Mouse (Mus musculus): Measurements from ENCODE around the gene Immp2l. TPM values are rescaled to one million over a fixed set of nuclear protein-coding genes. Genes with fewer than 3 reads are reported as not detected.

The Immp2l gene
- polyA plus RNA-seq, 1 experiment from 2014 or later = 9.2 TPM

GRCm38 (mm10) chr12:41880833-41881232 is 856.9 kb downstream of the Immp2l start:
- H3K4me3 ChIP-seq (ENCODE audit: low read depth, low read length) = no peak overlapping the region
- H3K36me3 ChIP-seq (ENCODE audit: control insufficient read depth, insufficient read depth, low read length) = no peaks in the 10 kb centered on the region
- no peaks in the 10 kb centered on the region for H3K9me3 ChIP-seq (ENCODE audit: control insufficient read depth, low read length)
- 87% methylated on average over 3 of the region's 3 CpGs for WGBS
- H3K9ac ChIP-seq (ENCODE audit: low read length) = no peak overlapping the region
- no peaks in the 10 kb centered on the region for H3K4me1 ChIP-seq (ENCODE audit: control insufficient read depth, insufficient read depth, low read length)
- no peak overlapping the region for H3K4me2 ChIP-seq (ENCODE audit: low read depth)
- no peaks in the 10 kb centered on the region for H3K27me3 ChIP-seq (ENCODE audit: control insufficient read depth, insufficient read depth, low read length)
- DNase-seq (ENCODE audit: low spot score) (no peak), ATAC-seq (ENCODE audit: insufficient read depth, low FRiP score, low TSS enrichment) (no peak)
- H3K27ac ChIP-seq (ENCODE audit: low read depth, low read length) = no peak overlapping the region

DNA sequence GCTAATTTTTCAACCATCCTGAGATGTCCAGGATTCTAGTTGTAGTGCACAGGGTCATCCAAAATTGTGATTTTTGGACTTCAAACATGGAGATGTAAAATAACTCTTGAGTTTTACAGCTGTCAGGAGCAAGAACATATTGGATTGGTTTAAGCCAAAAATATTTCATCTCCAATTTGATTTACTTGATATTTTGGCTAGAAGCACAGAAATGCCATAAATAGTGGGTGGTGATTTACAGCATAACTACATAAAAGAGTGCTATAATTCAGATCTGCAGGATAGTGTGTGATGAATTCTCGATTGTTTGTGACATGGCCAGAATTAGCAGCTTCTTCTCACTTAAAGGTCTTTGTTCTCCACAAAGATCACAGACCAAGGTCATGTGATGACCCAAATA is 884.1 kb downstream of the Immp2l start:
- Histone ChIP-seq H3K36me3 (ENCODE audit: control insufficient read depth, insufficient read depth, low read length) (no peaks in the 10 kb centered on the region), H3K4me1 (ENCODE audit: control insufficient read depth, insufficient read depth, low read length) (no peaks in the 10 kb centered on the region), H3K27me3 (ENCODE audit: control insufficient read depth, insufficient read depth, low read length) (no peaks in the 10 kb centered on the region), H3K9ac (ENCODE audit: low read length) (no peak overlapping the region), H3K4me2 (ENCODE audit: low read depth) (no peak overlapping the region), H3K4me3 (ENCODE audit: low read depth, low read length) (no peak overlapping the region), H3K9me3 (ENCODE audit: control insufficient read depth, low read length) (no peaks in the 10 kb centered on the region), H3K27ac (ENCODE audit: low read depth, low read length) (no peak overlapping the region)
- WGBS = 65% methylated on average over 1 of the region's 1 CpGs
- DNase-seq (ENCODE audit: low spot score) = no peak
- no peak for ATAC-seq (ENCODE audit: insufficient read depth, low FRiP score, low TSS enrichment)

DNA sequence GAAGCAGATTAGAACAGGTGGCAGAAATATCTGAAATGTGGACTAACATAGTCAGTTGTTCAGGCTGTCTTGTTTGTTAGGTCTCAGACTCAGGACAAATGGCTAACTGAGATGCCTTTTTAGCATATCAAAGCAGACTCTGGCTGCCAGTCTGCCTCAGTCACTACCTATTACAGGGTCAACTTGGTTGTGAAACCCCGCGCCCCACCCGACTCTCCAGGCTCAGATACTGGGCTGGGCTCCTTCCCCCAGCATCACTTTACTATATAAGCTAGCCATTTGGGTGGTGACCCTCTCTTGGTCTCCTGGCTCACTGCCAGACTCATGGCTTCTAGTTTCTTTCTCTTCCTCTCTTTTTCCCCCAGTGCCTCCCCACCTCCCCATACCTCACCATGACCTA is 887.7 kb downstream of the Immp2l start:
- 73% methylated on average over 3 of the region's 3 CpGs for WGBS
- Histone ChIP-seq H3K9me3 (ENCODE audit: control insufficient read depth, low read length) (no peaks in the 10 kb centered on the region), H3K27me3 (ENCODE audit: control insufficient read depth, insufficient read depth, low read length) (no peaks in the 10 kb centered on the region), H3K9ac (ENCODE audit: low read length) (no peak overlapping the region), H3K4me2 (ENCODE audit: low read depth) (no peak overlapping the region), H3K4me3 (ENCODE audit: low read depth, low read length) (no peak overlapping the region), H3K27ac (ENCODE audit: low read depth, low read length) (no peak overlapping the region), H3K4me1 (ENCODE audit: control insufficient read depth, insufficient read depth, low read length) (no peaks in the 10 kb centered on the region), H3K36me3 (ENCODE audit: control insufficient read depth, insufficient read depth, low read length) (no peaks in the 10 kb centered on the region)
- ATAC-seq (ENCODE audit: insufficient read depth, low FRiP score, low TSS enrichment) (no peak), DNase-seq (ENCODE audit: low spot score) (no peak)

DNA sequence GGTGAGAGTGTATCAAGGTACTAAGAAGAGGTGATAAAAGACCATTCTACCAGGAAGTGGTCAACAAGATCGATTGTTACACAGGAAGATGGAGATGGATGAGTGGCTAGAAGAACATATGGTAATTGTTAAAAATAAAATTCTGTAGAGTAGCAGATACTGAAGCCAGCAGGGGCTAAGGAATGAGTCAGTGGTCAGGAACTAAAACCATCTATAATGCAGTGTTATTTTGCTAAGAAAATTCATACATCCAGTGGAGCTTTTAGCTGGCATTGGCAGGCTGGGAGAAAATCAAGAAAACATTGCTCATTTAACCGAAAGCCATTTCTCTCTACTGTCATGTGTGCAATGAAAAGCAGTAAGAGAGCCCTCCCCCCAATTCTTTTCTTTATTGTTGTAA is 913.9 kb downstream of the Immp2l start:
- Histone ChIP-seq H3K27ac (ENCODE audit: low read depth, low read length) (no peak overlapping the region), H3K4me1 (ENCODE audit: control insufficient read depth, insufficient read depth, low read length) (no peaks in the 10 kb centered on the region), H3K9me3 (ENCODE audit: control insufficient read depth, low read length) (no peaks in the 10 kb centered on the region), H3K4me2 (ENCODE audit: low read depth) (no peak overlapping the region), H3K4me3 (ENCODE audit: low read depth, low read length) (no peak overlapping the region), H3K9ac (ENCODE audit: low read length) (no peak overlapping the region), H3K36me3 (ENCODE audit: control insufficient read depth, insufficient read depth, low read length) (no peaks in the 10 kb centered on the region), H3K27me3 (ENCODE audit: control insufficient read depth, insufficient read depth, low read length) (no peaks in the 10 kb centered on the region)
- DNase-seq (ENCODE audit: low spot score) = no peak
- no peak for ATAC-seq (ENCODE audit: insufficient read depth, low FRiP score, low TSS enrichment)
- 84% methylated on average over 2 of the region's 2 CpGs for WGBS

- no peak for DNase-seq (ENCODE audit: low spot score)
- Histone ChIP-seq H3K9me3 (ENCODE audit: control insufficient read depth, low read length) (no peaks in the 10 kb centered on the region), H3K27me3 (ENCODE audit: control insufficient read depth, insufficient read depth, low read length) (no peaks in the 10 kb centered on the region), H3K27ac (ENCODE audit: low read depth, low read length) (no peak overlapping the region), H3K9ac (ENCODE audit: low read length) (no peak overlapping the region), H3K4me1 (ENCODE audit: control insufficient read depth, insufficient read depth, low read length) (no peaks in the 10 kb centered on the region), H3K36me3 (ENCODE audit: control insufficient read depth, insufficient read depth, low read length) (no peaks in the 10 kb centered on the region), H3K4me2 (ENCODE audit: low read depth) (no peak overlapping the region), H3K4me3 (ENCODE audit: low read depth, low read length) (no peak overlapping the region)
- ATAC-seq (ENCODE audit: insufficient read depth, low FRiP score, low TSS enrichment) = no peak
- WGBS = 80% methylated on average over 5 of the region's 5 CpGs
These were observed 918.0 kb downstream of the Immp2l start for GRCm38 (mm10) chr12:41941853-41942252.

DNA sequence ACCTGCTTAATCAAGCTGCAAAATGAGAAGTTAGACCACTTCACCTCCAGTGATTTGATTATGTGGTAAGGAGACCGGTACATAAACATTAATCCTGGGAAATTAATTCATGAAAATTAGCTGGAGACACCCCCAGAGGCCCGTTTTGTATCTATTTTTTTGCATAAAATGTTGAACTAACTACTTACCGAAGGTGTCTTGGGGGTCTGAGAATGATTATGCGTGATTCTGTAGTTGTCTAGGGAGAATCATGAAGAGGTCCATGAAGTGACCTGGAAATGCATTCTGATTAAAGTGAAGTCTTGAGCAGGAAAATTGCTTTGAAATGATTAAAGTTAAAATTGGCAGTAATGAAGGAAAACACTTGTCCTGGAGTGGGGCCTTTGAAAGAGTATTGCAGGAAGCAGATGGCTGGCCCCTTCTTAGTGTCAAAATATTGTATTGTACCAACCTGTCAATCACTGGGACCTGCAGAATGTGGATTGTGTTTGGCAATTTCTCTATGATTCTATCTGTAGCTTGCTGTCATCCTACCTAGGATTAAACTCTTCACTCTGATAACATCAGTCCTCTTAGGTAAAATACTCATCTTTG is 920.3 kb downstream of the Immp2l start:
- H3K4me3 ChIP-seq (ENCODE audit: low read depth, low read length) = no peak overlapping the region
- ATAC-seq (ENCODE audit: insufficient read depth, low FRiP score, low TSS enrichment) (no peak), DNase-seq (ENCODE audit: low spot score) (no peak)
- no peak overlapping the region for H3K27ac ChIP-seq (ENCODE audit: low read depth, low read length)
- no peak overlapping the region for H3K9ac ChIP-seq (ENCODE audit: low read length)
- no peaks in the 10 kb centered on the region for H3K27me3 ChIP-seq (ENCODE audit: control insufficient read depth, insufficient read depth, low read length)
- no peaks in the 10 kb centered on the region for H3K36me3 ChIP-seq (ENCODE audit: control insufficient read depth, insufficient read depth, low read length)
- H3K4me1 ChIP-seq (ENCODE audit: control insufficient read depth, insufficient read depth, low read length) = no peaks in the 10 kb centered on the region
- WGBS = 86% methylated on average over 4 of the region's 4 CpGs
- no peak overlapping the region for H3K4me2 ChIP-seq (ENCODE audit: low read depth)
- no peaks in the 10 kb centered on the region for H3K9me3 ChIP-seq (ENCODE audit: control insufficient read depth, low read length)

GRCm38 (mm10) chr12:41946536-41946935 is 922.6 kb downstream of the Immp2l start:
- H3K27me3 ChIP-seq (ENCODE audit: control insufficient read depth, insufficient read depth, low read length) = no peaks in the 10 kb centered on the region
- no peak overlapping the region for H3K4me2 ChIP-seq (ENCODE audit: low read depth)
- H3K9me3 ChIP-seq (ENCODE audit: control insufficient read depth, low read length) = no peaks in the 10 kb centered on the region
- no peak overlapping the region for H3K4me3 ChIP-seq (ENCODE audit: low read depth, low read length)
- no peak for ATAC-seq (ENCODE audit: insufficient read depth, low FRiP score, low TSS enrichment)
- no peaks in the 10 kb centered on the region for H3K36me3 ChIP-seq (ENCODE audit: control insufficient read depth, insufficient read depth, low read length)
- no peak for DNase-seq (ENCODE audit: low spot score)
- no peak overlapping the region for H3K9ac ChIP-seq (ENCODE audit: low read length)
- H3K27ac ChIP-seq (ENCODE audit: low read depth, low read length) = no peak overlapping the region
- H3K4me1 ChIP-seq (ENCODE audit: control insufficient read depth, insufficient read depth, low read length) = no peaks in the 10 kb centered on the region

- H3K4me1 ChIP-seq (ENCODE audit: control insufficient read depth, insufficient read depth, low read length) = no peaks in the 10 kb centered on the region
- no peaks in the 10 kb centered on the region for H3K36me3 ChIP-seq (ENCODE audit: control insufficient read depth, insufficient read depth, low read length)
- ATAC-seq (ENCODE audit: insufficient read depth, low FRiP score, low TSS enrichment) = no peak
- DNase-seq (ENCODE audit: low spot score) = no peak
- no peak overlapping the region for H3K27ac ChIP-seq (ENCODE audit: low read depth, low read length)
- H3K4me2 ChIP-seq (ENCODE audit: low read depth) = no peak overlapping the region
- H3K9me3 ChIP-seq (ENCODE audit: control insufficient read depth, low read length) = no peaks in the 10 kb centered on the region
- H3K4me3 ChIP-seq (ENCODE audit: low read depth, low read length) = no peak overlapping the region
- H3K27me3 ChIP-seq (ENCODE audit: control insufficient read depth, insufficient read depth, low read length) = no peaks in the 10 kb centered on the region
- no peak overlapping the region for H3K9ac ChIP-seq (ENCODE audit: low read length)
- 91% methylated on average over 1 of the region's 1 CpGs for WGBS
These were observed 925.5 kb downstream of the Immp2l start for GRCm38 (mm10) chr12:41949409-41949808.

- no peak overlapping the region for H3K27ac ChIP-seq (ENCODE audit: low read depth, low read length)
- no peaks in the 10 kb centered on the region for H3K9me3 ChIP-seq (ENCODE audit: control insufficient read depth, low read length)
- no peaks in the 10 kb centered on the region for H3K27me3 ChIP-seq (ENCODE audit: control insufficient read depth, insufficient read depth, low read length)
- H3K4me1 ChIP-seq (ENCODE audit: control insufficient read depth, insufficient read depth, low read length) = no peaks in the 10 kb centered on the region
- no peak overlapping the region for H3K4me2 ChIP-seq (ENCODE audit: low read depth)
- H3K9ac ChIP-seq (ENCODE audit: low read length) = no peak overlapping the region
- no peak overlapping the region for H3K4me3 ChIP-seq (ENCODE audit: low read depth, low read length)
- DNase-seq (ENCODE audit: low spot score) (no peak), ATAC-seq (ENCODE audit: insufficient read depth, low FRiP score, low TSS enrichment) (no peak)
- H3K36me3 ChIP-seq (ENCODE audit: control insufficient read depth, insufficient read depth, low read length) = no peaks in the 10 kb centered on the region
- 94% methylated on average over 6 of the region's 6 CpGs for WGBS
These were observed 926.0 kb downstream of the Immp2l start for GRCm38 (mm10) chr12:41949841-41950241.
